Mouse (Mus musculus) limb, embryonic 15.5 days (tissue): Measurements from ENCODE around the gene Vps25. TPM values are rescaled to one million over a fixed set of nuclear protein-coding genes. Genes with fewer than 3 reads are reported as not detected.

Source experiments
- polyA plus RNA-seq: library from polyadenylated mRNA; unstranded; fragments of >200 nt; fragmentation: Nextera tagmentation; extraction: Ambion mirVana; gene quantifications from 2 replicates; pipeline ENCODE4 v1.2.1, GENCODE M21; 2015

Vps25 gene
- polyA plus RNA-seq, 1 experiment from 2014 or later, result 112 TPM

Other genes with a start within 250 kb of the Vps25 start
- gene Atp6v0a1, start 244.3 kb upstream of the Vps25 start, polyA plus RNA-seq, result 39.5 and 43.6 TPM in 2 replicates
- 12.7 and 16.4 TPM in 2 replicates for gene Naglu, start 183.7 kb upstream of the Vps25 start, polyA plus RNA-seq
- 0.14 TPM in 1 of 2 replicates, not detected in the other for gene Hsd17b1, start 175.3 kb upstream of the Vps25 start, polyA plus RNA-seq
- gene Coasy, start 171.1 kb upstream of the Vps25 start, polyA plus RNA-seq, result 40.3 TPM in 2 replicates
- 51.7 and 53.8 TPM in 2 replicates for gene Mlx, start 166.4 kb upstream of the Vps25 start, polyA plus RNA-seq
- gene Psmc3ip, start 158.3 kb upstream of the Vps25 start, polyA plus RNA-seq, result 27.4 and 28.0 TPM in 2 replicates
- gene Retreg3, start 133.8 kb upstream of the Vps25 start, polyA plus RNA-seq, result 20.6 and 28.0 TPM in 2 replicates
- 62.7 and 65.6 TPM in 2 replicates for gene Tubg1, start 133.8 kb upstream of the Vps25 start, polyA plus RNA-seq
- gene Tubg2, start 97.8 kb upstream of the Vps25 start, polyA plus RNA-seq, result 5.7 and 6.8 TPM in 2 replicates
- 1.2 and 1.4 TPM in 2 replicates for gene Cntnap1, start 83.2 kb upstream of the Vps25 start, polyA plus RNA-seq
- 21.7 and 22.1 TPM in 2 replicates for gene Plekhh3, start 82.4 kb upstream of the Vps25 start, polyA plus RNA-seq
- 0.14 and 0.36 TPM in 2 replicates for gene Ccr10, start 78.3 kb upstream of the Vps25 start, polyA plus RNA-seq
- gene Ezh1, start 27.2 kb upstream of the Vps25 start, polyA plus RNA-seq, result 15.6 and 17.6 TPM in 2 replicates
- gene Ramp2, start 7.7 kb upstream of the Vps25 start, polyA plus RNA-seq, result 99.6 and 110 TPM in 2 replicates
- gene Wnk4, start 6.9 kb downstream of the Vps25 start, polyA plus RNA-seq, result 7.9 and 9.9 TPM in 2 replicates
- 0.70 and 1.3 TPM in 2 replicates for gene Cntd1, start 25.3 kb downstream of the Vps25 start, polyA plus RNA-seq
- gene Coa3, start 25.4 kb downstream of the Vps25 start, polyA plus RNA-seq, result 148 and 154 TPM in 2 replicates
- gene Becn1, start 48.6 kb downstream of the Vps25 start, polyA plus RNA-seq, result 128 and 137 TPM in 2 replicates
- 116 and 125 TPM in 2 replicates for gene Psme3, start 62.5 kb downstream of the Vps25 start, polyA plus RNA-seq
- 1.0 and 1.2 TPM in 2 replicates for gene Aoc2, start 71.4 kb downstream of the Vps25 start, polyA plus RNA-seq
- gene Aoc3, start 76.9 kb downstream of the Vps25 start, polyA plus RNA-seq, result 0.90 and 1.5 TPM in 2 replicates
- not detected in 2 replicates for gene G6pc, start 113.9 kb downstream of the Vps25 start, polyA plus RNA-seq
- gene Aarsd1, start 163.9 kb downstream of the Vps25 start, polyA plus RNA-seq, result 52.6 and 57.2 TPM in 2 replicates
- gene Gm27029, start 171.1 kb downstream of the Vps25 start, polyA plus RNA-seq, result 11.8 and 18.3 TPM in 2 replicates
- gene Rundc1, start 171.4 kb downstream of the Vps25 start, polyA plus RNA-seq, result 19.3 and 19.5 TPM in 2 replicates
- gene Ptges3l, start 171.6 kb downstream of the Vps25 start, polyA plus RNA-seq, result 15.5 and 36.1 TPM in 2 replicates
- 262 and 315 TPM in 2 replicates for gene Rpl27, start 188.6 kb downstream of the Vps25 start, polyA plus RNA-seq
- 23.2 and 25.1 TPM in 2 replicates for gene Ifi35, start 194.7 kb downstream of the Vps25 start, polyA plus RNA-seq
- 10.3 and 11.9 TPM in 2 replicates for gene Rnd2, start 211.3 kb downstream of the Vps25 start, polyA plus RNA-seq
- gene Vat1, start 212.5 kb downstream of the Vps25 start, polyA plus RNA-seq, result 78.6 and 81.3 TPM in 2 replicates